Mouse (Mus musculus) testis, adult 10 weeks (tissue): ENCODE results near the gene Cox7c. TPM values are rescaled to one million over a fixed set of nuclear protein-coding genes. Genes with fewer than 3 reads are reported as not detected.

Source experiments
- polyA plus RNA-seq: library from polyadenylated mRNA; stranded (reverse); fragments of 350-450 nt; fragmentation: Illumina TruSeq; extraction: RNeasy Lipid Tissue Mini Kit (QIAGEN cat#74804); gene quantifications from one replicate; pipeline ENCODE4 v1.2.3, GENCODE M21; 2014; ENCODE audit warnings: low read depth, low replicate concordance

Gene Cox7c
- polyA plus RNA-seq, result 136 TPM

DNA sequence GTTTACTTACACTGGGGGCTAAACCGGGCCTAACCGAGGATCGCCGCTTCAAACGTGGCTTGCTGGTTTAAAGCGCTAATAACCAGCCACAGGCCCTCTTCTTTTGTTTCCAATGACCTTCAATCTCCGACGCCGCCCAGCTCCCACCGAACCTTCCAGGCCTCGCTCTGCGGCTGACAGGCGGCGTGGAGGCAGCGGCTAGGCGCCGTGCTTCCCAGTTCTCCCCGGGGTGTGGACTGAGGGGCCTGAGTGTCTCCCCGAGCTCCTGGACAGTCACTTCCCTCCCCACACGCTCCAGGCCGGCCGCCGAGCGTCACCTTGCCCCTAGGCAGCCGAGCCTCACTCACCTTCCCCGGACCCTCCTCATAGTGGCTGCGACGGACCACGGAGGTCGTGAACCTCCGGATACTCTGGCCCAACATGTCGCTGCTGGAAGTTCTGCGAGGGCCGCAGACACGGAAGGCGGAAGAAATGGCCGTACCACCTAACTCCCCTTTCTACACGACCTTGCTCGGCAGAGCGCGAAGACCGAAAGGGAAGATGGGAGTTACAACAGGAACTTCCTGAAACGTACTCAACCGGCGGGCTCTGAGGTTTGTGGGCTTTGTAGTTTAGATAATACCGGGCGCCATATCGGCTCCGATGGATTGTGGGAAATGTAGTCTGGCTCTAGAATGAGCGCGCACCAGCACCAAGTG lies at the start of gene Cox7c:
Cox7c (minus strand) TSS at position 651 of the 698 bp plus-strand sequence.

